Mouse (Mus musculus) left cerebral cortex, postnatal 25 days (tissue): ENCODE measurements around the gene H2-T22. TPM values are rescaled to one million over a fixed set of nuclear protein-coding genes. Genes with fewer than 3 reads are reported as not detected.
"Not testable (repeated sequence)": the region's sequence is repeated elsewhere in the genome, so short reads cannot be mapped to it uniquely, and the experiment has no call there.

Source experiments
- DNase-seq, 2 experiments: peaks; one replicate each; pipeline ENCODE4 v3.0.0; 2022; ENCODE audit warnings: low spot score in 2 of 2, mixed read lengths in 1 of 2
- intact Hi-C: fragments of 180-260 bp; cut with DNase I; formaldehyde crosslinking; loops from one replicate; pipeline ENCODE4 v1.15.1; 2025
- total RNA-seq, 2 experiments: library from RNA; stranded (reverse); gene quantifications; 2 replicates each; pipeline ENCODE4 v1.2.3; 2021

H2-T22 gene
- 1 to 10 TPM; 8.3 to 9.3 TPM for total RNA-seq

- intact Hi-C loops = not testable (repeated sequence)
- DNase-seq = peak; percentile 61 to 84
Measured at GRCm38 (mm10) chr17:36042610-36043169, at the start of gene H2-T22, which contains the start of gene Gm6034. TSS of gene H2-T22 (minus strand) at chr17:36042747. TSS of gene Gm6034 (plus strand) at chr17:36042961.

- intact Hi-C loops, DNase-seq: not testable (repeated sequence)
Measured at GRCm38 (mm10) chr17:36091933-36092332, 49.4 kb upstream of the H2-T22 start.

- intact Hi-C loops, DNase-seq: not testable (repeated sequence)
Measured at GRCm38 (mm10) chr17:36085976-36086375, 43.4 kb upstream of the H2-T22 start.

DNA sequence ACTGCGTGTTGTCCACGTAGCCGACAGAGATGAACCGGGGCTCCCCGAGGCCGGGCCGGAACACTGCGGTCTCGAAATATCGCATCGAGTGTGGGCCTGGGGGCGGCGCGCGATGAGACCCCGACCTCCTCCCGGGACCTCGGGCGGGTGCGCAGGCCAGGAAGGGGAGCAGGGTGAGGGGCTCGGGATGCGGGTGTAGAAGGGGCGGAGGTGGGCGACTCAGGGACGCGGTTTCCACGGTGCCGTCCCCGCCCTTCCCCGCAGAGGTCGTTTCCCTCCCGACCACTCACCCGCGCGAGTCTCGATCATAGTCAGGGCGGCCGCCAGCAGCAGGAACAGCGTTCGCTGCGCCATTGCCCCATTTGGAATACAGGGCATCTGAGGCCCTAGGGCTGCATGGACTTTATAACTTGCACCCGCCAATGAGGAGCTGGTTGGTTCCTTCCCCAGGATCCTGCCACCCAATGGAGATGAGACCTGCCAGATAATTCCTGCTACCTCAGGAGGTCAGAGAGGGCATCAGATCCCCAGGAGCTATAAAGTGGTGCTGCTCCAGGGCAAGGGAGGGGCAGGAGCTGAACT lies 41.4 kb upstream of the H2-T22 start:
- intact Hi-C loops = no loop called here
- DNase-seq = no peak

GRCm38 (mm10) chr17:36083266-36083869 lies 40.8 kb upstream of the H2-T22 start:
- no peak for DNase-seq
- intact Hi-C loops = no loop called here

DNA sequence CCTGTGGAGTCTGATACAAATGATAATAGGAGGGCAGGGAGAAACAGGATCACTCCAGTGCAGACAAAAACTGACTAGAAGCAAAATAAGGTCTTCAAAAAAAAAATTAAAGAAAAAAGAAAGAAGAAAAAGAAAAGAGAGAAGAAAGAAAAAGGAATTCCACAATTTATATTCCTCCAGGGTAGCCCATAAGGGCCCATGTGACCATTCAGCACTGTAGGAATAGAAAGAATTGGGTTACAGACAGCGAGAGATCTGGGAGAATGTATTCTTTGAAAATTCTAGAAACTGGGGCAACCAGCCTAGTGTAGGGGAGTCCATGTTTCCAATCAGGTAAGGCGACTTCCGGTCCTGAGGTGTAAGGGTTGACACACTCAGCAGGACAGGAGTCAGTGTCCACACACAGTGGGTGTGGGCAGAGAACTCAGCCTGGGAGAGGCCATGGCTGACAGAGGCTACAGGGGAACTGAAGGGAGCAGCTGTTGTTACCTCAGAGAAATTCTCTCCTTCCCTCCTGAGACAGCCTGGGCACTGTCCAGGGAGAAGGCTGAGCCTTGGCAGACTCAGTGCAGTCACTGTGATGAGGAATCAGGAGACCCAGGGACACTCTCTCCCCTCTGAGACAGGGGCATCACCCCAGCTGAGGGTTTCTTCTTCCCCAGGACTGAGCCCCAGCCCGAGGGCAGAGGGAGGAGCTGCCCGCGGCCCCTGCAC lies 40.1 kb upstream of the H2-T22 start:
- intact Hi-C loops, DNase-seq: not testable (repeated sequence)

GRCm38 (mm10) chr17:36081901-36082300 lies 39.4 kb upstream of the H2-T22 start:
- intact Hi-C loops, DNase-seq: not testable (repeated sequence)

DNA sequence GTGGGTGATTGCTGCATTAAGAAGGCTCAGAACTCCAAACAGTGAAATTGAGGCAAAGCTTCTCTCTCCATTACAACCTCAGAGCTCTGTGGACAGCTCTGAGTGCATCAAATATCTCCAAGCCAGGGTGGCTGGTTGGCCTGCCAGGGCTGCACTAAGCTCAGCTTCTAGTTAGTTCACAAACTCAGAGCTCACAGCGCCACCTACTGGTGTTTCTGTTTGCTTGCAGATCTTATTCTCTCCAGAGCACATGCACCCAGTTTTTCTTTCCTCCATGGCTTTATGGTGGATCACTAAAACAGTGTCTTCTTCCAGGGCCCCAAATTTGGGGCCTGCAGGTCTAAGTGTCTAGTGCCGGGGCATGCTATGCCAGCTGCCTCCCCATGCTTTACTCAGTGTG lies 18.3 kb upstream of the H2-T22 start:
- peak; percentile 88 to 90 for DNase-seq
- intact Hi-C loops = loop anchor here (10.0 kb wide), 3 partner anchors 74 to 134 kb away; partner anchors contain the start of gene H2-T3

DNA sequence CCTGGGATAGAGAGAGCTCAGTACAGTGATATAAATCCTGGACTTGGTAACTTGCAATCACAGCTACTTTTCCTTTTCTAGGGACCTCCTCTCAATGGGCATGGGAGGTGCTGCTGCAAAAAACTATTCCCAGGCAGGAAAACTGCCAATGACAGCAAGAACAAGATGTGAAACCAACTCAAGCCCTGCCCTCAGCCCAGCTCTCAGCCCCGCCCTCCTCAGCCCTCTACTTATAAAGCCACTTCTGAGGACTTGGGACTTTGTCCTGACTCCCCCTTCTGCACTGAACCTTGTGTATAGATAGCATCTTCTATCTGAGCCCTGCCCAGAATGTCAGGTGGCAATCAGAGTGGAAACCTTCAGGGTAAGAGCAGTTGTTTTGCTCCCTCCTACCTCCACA lies 15.8 kb upstream of the H2-T22 start, which contains the start of gene Gm11127:
TSS of gene Gm11127 (minus strand) at position 10 of the 400 bp plus-strand sequence.
- intact Hi-C loops, DNase-seq: not testable (repeated sequence)

- intact Hi-C loops, DNase-seq: not testable (repeated sequence)
Measured at GRCm38 (mm10) chr17:36057927-36058326, 15.4 kb upstream of the H2-T22 start.

DNA sequence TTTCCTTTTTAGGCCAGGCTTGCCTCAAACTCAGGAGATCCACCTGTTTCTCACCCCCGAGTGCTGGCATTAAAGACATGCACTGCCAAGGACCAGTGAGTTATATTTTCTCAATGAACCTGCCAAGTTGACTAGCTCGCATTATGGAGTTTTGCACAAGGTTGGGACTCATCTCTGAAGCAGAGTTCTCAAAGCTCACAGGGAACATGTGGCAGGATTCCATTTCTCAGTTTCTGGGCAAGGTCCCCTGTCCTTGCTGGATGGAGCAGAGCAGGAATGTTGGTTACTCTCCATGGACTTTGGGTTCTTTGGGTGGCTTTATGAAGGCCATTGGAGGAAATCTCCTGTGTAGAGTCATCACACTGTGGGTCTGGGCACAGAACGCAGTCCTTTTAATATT lies 739 bp upstream of the H2-T22 start:
- DNase-seq = no peak
- intact Hi-C loops = no loop called here

DNA sequence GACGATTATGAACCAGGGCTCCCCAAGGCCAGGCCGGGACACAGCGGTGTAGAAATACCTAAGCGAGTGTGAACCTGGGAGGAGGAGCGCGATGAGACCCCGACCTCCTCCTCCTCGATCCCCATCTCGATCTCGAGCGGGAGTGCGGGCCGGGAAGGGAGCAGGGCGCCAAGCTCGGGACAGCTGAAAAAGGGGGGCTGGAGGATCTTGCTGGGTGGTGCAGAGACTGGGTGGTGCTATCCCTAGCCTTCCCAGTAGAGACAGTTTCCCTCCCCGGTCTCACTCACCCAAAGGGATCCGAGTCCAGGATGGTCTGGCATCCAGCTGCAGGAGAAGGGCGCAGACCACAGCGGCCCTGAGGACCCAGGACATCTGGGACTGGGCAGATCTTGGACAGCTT lies 492 bp downstream of the H2-T22 start:
- DNase-seq, intact Hi-C loops: not testable (repeated sequence)

- DNase-seq, intact Hi-C loops: not testable (repeated sequence)
Measured at GRCm38 (mm10) chr17:36040604-36041003, 1.9 kb downstream of the H2-T22 start.

GRCm38 (mm10) chr17:36036126-36036525 lies 6.4 kb downstream of the H2-T22 start:
- DNase-seq, intact Hi-C loops: not testable (repeated sequence)

- intact Hi-C loops = loop anchor here (1.0 kb wide), 1 partner anchor 38 kb away; no protein-coding TSS in a partner anchor
Measured at GRCm38 (mm10) chr17:36035010-36035638, 7.4 kb downstream of the H2-T22 start.

GRCm38 (mm10) chr17:36034524-36034923 lies 8.0 kb downstream of the H2-T22 start:
- DNase-seq, intact Hi-C loops: not testable (repeated sequence)

More at GRCm38 (mm10) chr17:36035010-36035638, 7.4 kb downstream of the H2-T22 start:
- peak; percentile 49 to 71 for DNase-seq

DNA sequence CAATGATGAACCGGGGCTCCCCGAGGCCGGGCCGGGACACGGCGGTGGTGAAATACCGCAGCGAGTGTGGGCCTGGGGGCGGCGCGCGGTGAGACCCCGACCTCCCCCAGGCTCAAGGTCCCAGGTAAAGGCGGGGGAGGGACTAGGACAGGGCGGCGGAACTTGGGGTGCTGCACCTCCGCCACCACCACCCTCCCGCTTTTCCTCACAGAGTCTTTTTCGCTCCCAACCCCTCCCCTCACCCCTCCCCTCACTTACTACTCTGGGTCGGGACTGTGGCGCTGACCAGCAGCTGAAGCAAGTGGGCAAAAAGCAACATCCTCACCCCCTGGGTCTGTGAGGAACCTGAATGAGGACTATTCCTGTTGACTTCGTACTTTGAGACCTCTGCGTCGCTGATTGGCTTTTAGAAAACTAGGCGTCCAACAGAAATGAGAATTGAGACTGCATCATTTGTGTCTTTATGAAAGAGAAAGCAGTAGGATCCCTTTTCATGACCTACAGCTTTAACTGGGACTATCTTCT lies 10.1 kb downstream of the H2-T22 start, which contains the start of gene H2-T23:
TSS of gene H2-T23 (minus strand) at position 505 of the 525 bp plus-strand sequence.
- intact Hi-C loops = not testable (repeated sequence)
- DNase-seq = peak in 1 of 2 experiments; percentile 44

- intact Hi-C loops = not testable (repeated sequence)
- peak; percentile 46 to 54 for DNase-seq
Measured at GRCm38 (mm10) chr17:36031583-36032331, 10.8 kb downstream of the H2-T22 start.
